In the genomic region with DNA sequence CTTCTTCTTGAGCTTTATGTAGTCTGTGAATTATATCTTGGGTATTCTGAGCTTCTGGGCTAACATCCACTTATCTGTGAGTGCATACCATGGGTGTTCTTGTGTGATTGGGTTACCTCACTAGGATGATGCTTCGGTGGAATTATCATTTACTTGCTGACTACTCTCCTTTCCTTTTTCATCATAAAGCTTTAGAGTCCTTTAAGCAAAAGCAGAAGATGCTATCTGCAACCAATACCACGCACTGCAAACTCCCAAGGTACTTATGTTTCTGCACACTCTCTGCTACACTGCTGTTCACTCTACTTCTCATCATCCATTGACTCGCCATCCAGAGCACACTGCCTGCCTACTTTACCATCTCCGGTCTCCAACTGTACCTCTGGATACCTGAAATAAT, we compare ENCODE assay signal across 19 mouse cellular contexts.
"Had no signal": no experiment of that assay in that cellular context is flagged by ENCODE, and none has a peak within 500 bp of the region (broad histone marks: within the 10 kb centered on the region; RNA-seq: fewer than 3 reads in every experiment).

No protein-coding gene starts in this region.

- H3K9me3 ChIP-seq: limb, embryonic 12.5 days; limb, embryonic 15.5 days; midbrain, embryonic 10.5 days; midbrain, embryonic 13.5 days; neural tube, embryonic 13.5 days had no signal

- H3K27me3 ChIP-seq: limb, embryonic 12.5 days; limb, embryonic 15.5 days; midbrain, embryonic 13.5 days; neural tube, embryonic 13.5 days had no signal

- H3K27ac ChIP-seq: kidney, postnatal 0 days; layer of hippocampus, adult 2 months; limb, embryonic 12.5 days; limb, embryonic 15.5 days; macrophage; midbrain, embryonic 10.5 days; midbrain, embryonic 13.5 days; neural tube, embryonic 13.5 days had no signal

- H3K9ac ChIP-seq: limb, embryonic 12.5 days; limb, embryonic 15.5 days; midbrain, embryonic 13.5 days; neural tube, embryonic 13.5 days had no signal

- H3K4me3 ChIP-seq: layer of hippocampus, adult 2 months; limb, embryonic 12.5 days; limb, embryonic 15.5 days; midbrain, embryonic 10.5 days; midbrain, embryonic 13.5 days; myocyte; neural tube, embryonic 13.5 days had no signal

- ATAC-seq: intestine, postnatal 0 days; midbrain, embryonic 13.5 days; midbrain, embryonic 16.5 days had no signal

- H3K4me2 ChIP-seq: limb, embryonic 12.5 days; limb, embryonic 15.5 days; midbrain, embryonic 13.5 days; neural tube, embryonic 13.5 days had no signal

- DNase-seq: kidney, adult 2 months; kidney, postnatal 25 days; layer of hippocampus, postnatal 36 days; left cerebral cortex, postnatal 4 days; lung, adult 2 months; lung, postnatal 14 days; right cerebral cortex, postnatal 4 days; thymus, postnatal 25 days had no signal

- H3K36me3 ChIP-seq: limb, embryonic 12.5 days; midbrain, embryonic 10.5 days; midbrain, embryonic 13.5 days had no signal

- H3K4me1 ChIP-seq: limb, embryonic 15.5 days; midbrain, embryonic 10.5 days; midbrain, embryonic 13.5 days; neural tube, embryonic 13.5 days had no signal
